In genomic region chr11:70179401-70179800, GRCm38 (mm10) we compare ENCODE assay signal across 10 mouse cellular contexts. TPM values are rescaled to one million over a fixed set of nuclear protein-coding genes. Genes with fewer than 3 reads are reported as not detected.
DNase-seq lines count a peak whose midpoint lies in the region; ATAC-seq and TF ChIP-seq lines count a peak whose summit lies in the region.
"Had no signal": no experiment of that assay in that cellular context is flagged by ENCODE, and none has a peak within 500 bp of the region (broad histone marks: within the 10 kb centered on the region; RNA-seq: fewer than 3 reads in every experiment).

No protein-coding gene starts in this region.

- no peak overlapping the region for H3K9ac ChIP-seq in intestine, postnatal 0 days (ENCODE audit: low read depth, low read length)
- H3K9ac ChIP-seq in intestine, embryonic 15.5 days, result no peak overlapping the region
- H3K9ac ChIP-seq in forebrain, postnatal 0 days, result no peak overlapping the region
- H3K9ac ChIP-seq: liver, embryonic 15.5 days had no signal

- no peaks in the 10 kb centered on the region for H3K27me3 ChIP-seq in intestine, postnatal 0 days (replicated peaks; ENCODE audit: control insufficient read depth, insufficient read depth, low read length)
- no peaks in the 10 kb centered on the region for H3K27me3 ChIP-seq in intestine, embryonic 15.5 days (replicated peaks)
- H3K27me3 ChIP-seq in forebrain, postnatal 0 days (ENCODE audit: insufficient read depth, low read length), result no peaks in the 10 kb centered on the region
- H3K27me3 ChIP-seq: liver, embryonic 15.5 days had no signal

- no peak overlapping the region for H3K27ac ChIP-seq in intestine, postnatal 0 days (ENCODE audit: low read depth, low read length)
- H3K27ac ChIP-seq in intestine, embryonic 15.5 days, result no peak overlapping the region
- no peak overlapping the region for H3K27ac ChIP-seq in forebrain, postnatal 0 days (ENCODE audit: low read depth, low read length)
- H3K27ac ChIP-seq: liver, embryonic 15.5 days had no signal

- peak; percentile 16 for DNase-seq in CD4-positive helper T cell, adult 2 months (ENCODE audit: low read depth, low spot score)
- peak; percentile 25 for DNase-seq in MN1 (ENCODE audit: low spot score)
- DNase-seq in forebrain, postnatal 0 days, result peak; percentile 66
- DNase-seq in retina, adult 2 months (ENCODE audit: low read depth, low spot score), result peak; percentile 20
- DNase-seq in urinary bladder, adult 2 months (ENCODE audit: low spot score), result no peak
- DNase-seq in urinary bladder, adult 18-20 months (ENCODE audit: low spot score in 2 of 2), result no peak

- ATAC-seq in intestine, postnatal 0 days, result no peak
- no peak for ATAC-seq in intestine, embryonic 15.5 days
- peak; percentile 48; the same call in 1 of the 2 replicates for ATAC-seq in forebrain, postnatal 0 days

- peak; percentile 63 for TF ChIP-seq CTCF in intestine, postnatal 0 days (IDR thresholded peaks at IDR 0.05; ENCODE audit: low read depth)
- TF ChIP-seq CTCF in forebrain, postnatal 0 days (IDR thresholded peaks at IDR 0.05; ENCODE audit: low read depth), result peak; percentile 66

- H3K9me3 ChIP-seq in intestine, postnatal 0 days (ENCODE audit: control insufficient read depth), result no peaks in the 10 kb centered on the region
- H3K9me3 ChIP-seq in intestine, embryonic 15.5 days, result no peaks in the 10 kb centered on the region
- no peaks in the 10 kb centered on the region for H3K9me3 ChIP-seq in forebrain, postnatal 0 days (ENCODE audit: low read length)
- H3K9me3 ChIP-seq: liver, embryonic 15.5 days had no signal

- no peaks in the 10 kb centered on the region for H3K4me1 ChIP-seq in intestine, postnatal 0 days (replicated peaks; ENCODE audit: control insufficient read depth, insufficient read depth, low read length)
- H3K4me1 ChIP-seq in intestine, embryonic 15.5 days (replicated peaks), result no peaks in the 10 kb centered on the region
- H3K4me1 ChIP-seq in forebrain, postnatal 0 days (ENCODE audit: insufficient read depth), result no peaks in the 10 kb centered on the region
- H3K4me1 ChIP-seq: liver, embryonic 15.5 days had no signal

- H3K4me3 ChIP-seq in intestine, postnatal 0 days (ENCODE audit: low read depth, low read length), result no peak overlapping the region
- H3K4me3 ChIP-seq in intestine, embryonic 15.5 days (replicated peaks), result no peak overlapping the region
- H3K4me3 ChIP-seq in forebrain, postnatal 0 days (ENCODE audit: low read depth, low read length), result no peak overlapping the region
- H3K4me3 ChIP-seq: erythroblast, embryonic 14.5 days; liver, embryonic 15.5 days had no signal

- 36% methylated on average over 14 of the region's 14 CpGs for WGBS in intestine, postnatal 0 days
- 37% methylated on average over 14 of the region's 14 CpGs for WGBS in intestine, embryonic 15.5 days
- 28% methylated on average over 14 of the region's 14 CpGs for WGBS in forebrain, postnatal 0 days

- H3K36me3 ChIP-seq in intestine, postnatal 0 days (ENCODE audit: control insufficient read depth, insufficient read depth), result no peaks in the 10 kb centered on the region
- H3K36me3 ChIP-seq in intestine, embryonic 15.5 days, result no peaks in the 10 kb centered on the region
- H3K36me3 ChIP-seq in forebrain, postnatal 0 days (ENCODE audit: insufficient read depth), result no peaks in the 10 kb centered on the region
- H3K36me3 ChIP-seq: liver, embryonic 15.5 days had no signal

- no peak overlapping the region for H3K4me2 ChIP-seq in intestine, postnatal 0 days (replicated peaks; ENCODE audit: low read depth)
- no peak overlapping the region for H3K4me2 ChIP-seq in intestine, embryonic 15.5 days (replicated peaks)
- H3K4me2 ChIP-seq in forebrain, postnatal 0 days (ENCODE audit: low read depth), result no peak overlapping the region
- H3K4me2 ChIP-seq: liver, embryonic 15.5 days had no signal

RNA-seq across cellular contexts. Expression of gene Clec10a, which starts 23.4 kb away (rescaled TPM):
- 0.78 and 1.1 TPM in 2 replicates for polyA plus RNA-seq in intestine, postnatal 0 days (2015; fragmentation: Nextera tagmentation; extraction: Ambion mirVana)
- 0.98 and 1.2 TPM in 2 replicates for polyA plus RNA-seq in intestine, embryonic 15.5 days (2015; fragmentation: Nextera tagmentation; extraction: Ambion mirVana)
- 0.67 and 1.3 TPM in 2 replicates for total RNA-seq in forebrain, postnatal 0 days (2014; rRNA removed)
- 1.6 TPM in 2 replicates for polyA plus RNA-seq in forebrain, postnatal 0 days (2015; fragmentation: Nextera tagmentation; extraction: Ambion mirVana)
- polyA plus RNA-seq in urinary bladder, adult 2 months (2012; rRNA removed), result 39.6 and 49.2 TPM in 2 replicates
- polyA plus RNA-seq: erythroblast, embryonic 14.5 days had no signal

RNA-seq across cellular contexts. Expression of gene Slc16a11, which starts 33.2 kb away (rescaled TPM):
- polyA plus RNA-seq in intestine, postnatal 0 days (2015; fragmentation: Nextera tagmentation; extraction: Ambion mirVana), result 3.6 and 4.5 TPM in 2 replicates
- 2.9 and 3.7 TPM in 2 replicates for polyA plus RNA-seq in intestine, embryonic 15.5 days (2015; fragmentation: Nextera tagmentation; extraction: Ambion mirVana)
- 11.8 and 19.7 TPM in 2 replicates for total RNA-seq in forebrain, postnatal 0 days (2014; rRNA removed)
- polyA plus RNA-seq in forebrain, postnatal 0 days (2015; fragmentation: Nextera tagmentation; extraction: Ambion mirVana), result 9.6 and 13.1 TPM in 2 replicates
- 3.0 and 4.8 TPM in 2 replicates for polyA plus RNA-seq in urinary bladder, adult 2 months (2012; rRNA removed)
- polyA plus RNA-seq: erythroblast, embryonic 14.5 days had no signal

RNA-seq across cellular contexts. Expression of gene Slc16a13, which starts 41.5 kb away (rescaled TPM):
- polyA plus RNA-seq in intestine, postnatal 0 days (2015; fragmentation: Nextera tagmentation; extraction: Ambion mirVana), result 9.9 and 11.4 TPM in 2 replicates
- polyA plus RNA-seq in intestine, embryonic 15.5 days (2015; fragmentation: Nextera tagmentation; extraction: Ambion mirVana), result 13.2 and 16.0 TPM in 2 replicates
- total RNA-seq in forebrain, postnatal 0 days (2014; rRNA removed), result 9.8 and 10.9 TPM in 2 replicates
- 8.2 and 9.6 TPM in 2 replicates for polyA plus RNA-seq in forebrain, postnatal 0 days (2015; fragmentation: Nextera tagmentation; extraction: Ambion mirVana)
- 7.0 and 8.5 TPM in 2 replicates for polyA plus RNA-seq in urinary bladder, adult 2 months (2012; rRNA removed)

RNA-seq across cellular contexts. Expression of gene Mgl2, which starts 49.3 kb away (rescaled TPM):
- polyA plus RNA-seq in intestine, postnatal 0 days (2015; fragmentation: Nextera tagmentation; extraction: Ambion mirVana), result 0.50 and 0.81 TPM in 2 replicates
- polyA plus RNA-seq in intestine, embryonic 15.5 days (2015; fragmentation: Nextera tagmentation; extraction: Ambion mirVana), result 0.72 and 0.80 TPM in 2 replicates
- 1.0 and 1.1 TPM in 2 replicates for total RNA-seq in forebrain, postnatal 0 days (2014; rRNA removed)
- 1.5 and 1.9 TPM in 2 replicates for polyA plus RNA-seq in forebrain, postnatal 0 days (2015; fragmentation: Nextera tagmentation; extraction: Ambion mirVana)
- 41.3 and 51.9 TPM in 2 replicates for polyA plus RNA-seq in urinary bladder, adult 2 months (2012; rRNA removed)
- polyA plus RNA-seq: erythroblast, embryonic 14.5 days had no signal

RNA-seq across cellular contexts. Expression of gene Bcl6b, which starts 50.2 kb away (rescaled TPM):
- polyA plus RNA-seq in intestine, postnatal 0 days (2015; fragmentation: Nextera tagmentation; extraction: Ambion mirVana), result 3.6 and 4.4 TPM in 2 replicates
- 11.1 and 11.9 TPM in 2 replicates for polyA plus RNA-seq in intestine, embryonic 15.5 days (2015; fragmentation: Nextera tagmentation; extraction: Ambion mirVana)
- 4.2 TPM in 2 replicates for total RNA-seq in forebrain, postnatal 0 days (2014; rRNA removed)
- 3.8 and 5.3 TPM in 2 replicates for polyA plus RNA-seq in forebrain, postnatal 0 days (2015; fragmentation: Nextera tagmentation; extraction: Ambion mirVana)
- 4.0 and 4.1 TPM in 2 replicates for polyA plus RNA-seq in urinary bladder, adult 2 months (2012; rRNA removed)

Comparison
In these comparisons a context has a peak if more than half of its experiments do, and no peak if none do; other contexts are left out.
1. DNase-seq: peak in CD4-positive helper T cell, adult 2 months (single experiment), MN1 (single experiment), forebrain, postnatal 0 days (single experiment) and retina, adult 2 months (single experiment); none in urinary bladder, adult 2 months (single experiment) and urinary bladder, adult 18-20 months (0 of 2).
2. RNA of gene Clec10a, which starts 23.4 kb away (polyA plus RNA-seq): 39.6 to 49.2 TPM in urinary bladder, adult 2 months; 1.6 TPM in forebrain, postnatal 0 days, 0.98 to 1.2 TPM in intestine, embryonic 15.5 days and 0.78 to 1.1 TPM in intestine, postnatal 0 days; every median in the first group is over 10 times any median in the second.